Mouse (Mus musculus): ENCODE results near the gene Il31ra. TPM values are rescaled to one million over a fixed set of nuclear protein-coding genes. Genes with fewer than 3 reads are reported as not detected.
"Not testable (repeated sequence)": the region's sequence is repeated elsewhere in the genome, so short reads cannot be mapped to it uniquely, and the experiment has no call there.

The Il31ra gene
- total RNA-seq (2021), result under 1 TPM; 0.21 to 0.41 TPM
- long read RNA-seq, experiment 1, result 0 reads
- long read RNA-seq, experiment 2, result 0 reads

DNA sequence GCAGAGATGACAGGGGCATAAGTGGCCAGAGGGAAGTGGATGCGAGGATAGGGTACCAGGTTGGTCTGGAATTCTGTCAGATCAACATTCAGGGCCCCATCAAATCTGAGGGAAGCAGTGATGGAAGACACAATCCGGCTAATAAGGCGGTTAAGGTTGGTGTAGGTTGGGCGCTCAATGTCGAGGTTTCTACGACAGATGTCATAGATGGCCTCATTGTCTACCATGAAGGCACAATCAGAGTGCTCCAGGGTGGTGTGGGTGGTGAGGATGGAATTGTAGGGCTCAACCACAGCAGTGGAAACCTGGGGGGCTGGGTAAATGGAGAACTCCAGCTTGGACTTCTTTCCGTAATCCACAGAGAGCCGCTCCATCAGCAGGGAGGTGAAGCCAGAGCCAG is at the start of gene Il31ra:
TSS of gene Il31ra (minus strand) at position 101 of the 400 bp plus-strand sequence.
- intact Hi-C loops (cut with DNase I); H3K27ac ChIP-seq; DNase-seq (ENCODE audit: extremely low spot score in 1 of 2, low spot score in 2 of 2); H3K4me3 ChIP-seq: not testable (repeated sequence)

- Histone ChIP-seq H3K4me3 (no peak overlapping the region), H3K27ac (no peak overlapping the region)
- DNase-seq (ENCODE audit: extremely low spot score in 1 of 2, low spot score in 2 of 2), result no peak
- intact Hi-C loops (cut with DNase I), result no loop called here
- TF ChIP-seq CTCF (IDR thresholded peaks at IDR 0.05), result no peak
Measured at GRCm38 (mm10) chr13:112642897-112643296, 48.7 kb upstream of the Il31ra start.

DNA sequence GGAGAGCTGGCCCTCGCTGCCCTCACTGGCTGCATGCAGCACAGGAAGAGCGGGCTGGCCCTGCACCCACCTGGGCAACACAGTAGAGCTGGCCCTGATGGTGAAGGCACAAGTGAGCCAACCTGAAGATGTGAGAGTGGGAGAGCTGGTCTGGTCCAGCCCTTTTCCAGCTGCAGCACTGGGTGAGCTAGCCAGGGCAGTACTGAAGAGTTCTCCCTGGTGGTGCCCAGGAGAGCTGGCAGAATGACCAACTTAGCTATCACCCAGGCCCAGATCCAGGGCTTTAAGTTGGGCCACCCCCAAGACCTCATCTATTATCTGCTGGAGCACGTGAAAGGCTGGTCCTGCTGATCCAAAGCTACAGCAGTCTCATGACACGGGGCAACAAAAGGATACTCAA is 45.0 kb upstream of the Il31ra start:
- intact Hi-C loops (cut with DNase I), result no loop called here
- DNase-seq (ENCODE audit: extremely low spot score in 1 of 2, low spot score in 2 of 2), result no peak
- H3K4me3 ChIP-seq, result no peak overlapping the region
- no peak for TF ChIP-seq CTCF (IDR thresholded peaks at IDR 0.05)
- no peak overlapping the region for H3K27ac ChIP-seq

GRCm38 (mm10) chr13:112636498-112636897 is 42.3 kb upstream of the Il31ra start:
- DNase-seq (ENCODE audit: extremely low spot score in 1 of 2, low spot score in 2 of 2), result no peak
- H3K27ac ChIP-seq, result no peak overlapping the region
- no peak overlapping the region for H3K4me3 ChIP-seq
- no peak for TF ChIP-seq CTCF (IDR thresholded peaks at IDR 0.05)
- intact Hi-C loops (cut with DNase I), result no loop called here

GRCm38 (mm10) chr13:112635174-112635837 is 41.1 kb upstream of the Il31ra start:
- H3K27ac ChIP-seq, result no peak overlapping the region
- no peak for TF ChIP-seq CTCF (IDR thresholded peaks at IDR 0.05)
- no peak overlapping the region for H3K4me3 ChIP-seq
- intact Hi-C loops (cut with DNase I), result no loop called here
- no peak for DNase-seq (ENCODE audit: extremely low spot score in 1 of 2, low spot score in 2 of 2)

- intact Hi-C loops (cut with DNase I), result no loop called here
- no peak for TF ChIP-seq CTCF (IDR thresholded peaks at IDR 0.05)
- DNase-seq (ENCODE audit: extremely low spot score in 1 of 2, low spot score in 2 of 2), result no peak
- H3K4me3 ChIP-seq, result no peak overlapping the region
- H3K27ac ChIP-seq, result no peak overlapping the region
Measured at GRCm38 (mm10) chr13:112625566-112625965, 31.4 kb upstream of the Il31ra start.

DNA sequence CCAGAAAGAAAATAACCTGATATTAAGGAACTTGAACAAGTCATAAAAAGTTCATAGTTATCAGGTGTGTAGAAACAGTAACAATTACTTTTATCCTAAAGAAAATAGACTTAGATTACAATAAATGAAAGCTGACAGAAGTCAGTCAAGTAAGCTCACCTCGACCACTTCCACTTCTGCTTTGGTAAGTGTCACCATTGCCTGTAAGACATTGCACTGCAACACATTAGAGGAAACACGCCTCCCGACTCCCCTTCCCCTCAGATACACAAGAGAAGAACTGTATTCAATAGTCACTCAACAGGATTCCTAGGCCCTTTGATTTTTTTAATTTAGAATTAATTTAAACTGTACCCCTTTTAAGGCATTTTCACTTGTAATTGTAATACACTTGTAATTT is 30.5 kb upstream of the Il31ra start:
- Histone ChIP-seq H3K4me3 (no peak overlapping the region), H3K27ac (no peak overlapping the region)
- no peak for DNase-seq (ENCODE audit: extremely low spot score in 1 of 2, low spot score in 2 of 2)
- intact Hi-C loops (cut with DNase I), result no loop called here
- TF ChIP-seq CTCF (IDR thresholded peaks at IDR 0.05), result no peak

- no peak for TF ChIP-seq CTCF (IDR thresholded peaks at IDR 0.05)
- H3K27ac ChIP-seq, result no peak overlapping the region
- DNase-seq (ENCODE audit: extremely low spot score in 1 of 2, low spot score in 2 of 2), result no peak
- intact Hi-C loops (cut with DNase I), result no loop called here
- H3K4me3 ChIP-seq, result no peak overlapping the region
Measured at GRCm38 (mm10) chr13:112623656-112624055, 29.5 kb upstream of the Il31ra start.

- H3K27ac ChIP-seq, result no peak overlapping the region
- TF ChIP-seq CTCF (IDR thresholded peaks at IDR 0.05), result peak; percentile 5; the same call in 1 of the 2 replicates
- intact Hi-C loops (cut with DNase I), result no loop called here
Measured at GRCm38 (mm10) chr13:112621592-112621991, 27.4 kb upstream of the Il31ra start.

GRCm38 (mm10) chr13:112608606-112609005 is 14.4 kb upstream of the Il31ra start:
- H3K4me3 ChIP-seq, result no peak overlapping the region

More at GRCm38 (mm10) chr13:112621592-112621991, 27.4 kb upstream of the Il31ra start:
- H3K4me3 ChIP-seq, result no peak overlapping the region
- DNase-seq (ENCODE audit: extremely low spot score in 1 of 2, low spot score in 2 of 2), result no peak

DNA sequence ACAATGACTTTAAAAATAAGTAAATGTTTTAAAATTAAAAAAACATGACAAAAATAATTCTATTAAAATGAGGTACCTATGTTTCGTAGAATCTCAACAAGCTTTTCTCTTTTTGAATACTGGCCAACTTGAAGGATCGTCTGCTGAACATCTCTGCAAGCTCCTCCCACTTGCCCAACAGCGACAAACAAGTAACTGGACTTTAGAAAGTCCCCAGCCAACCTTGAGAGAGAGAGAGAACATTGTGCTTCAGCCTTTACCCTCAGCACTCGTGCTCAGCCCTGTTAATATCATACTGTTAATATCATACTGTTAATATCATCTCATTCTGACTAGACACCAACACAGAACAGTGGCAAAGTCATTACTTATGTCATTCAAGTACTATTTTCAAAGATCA is 10.3 kb upstream of the Il31ra start:
- Histone ChIP-seq H3K4me3 (no peak overlapping the region), H3K27ac (no peak overlapping the region)
- DNase-seq (ENCODE audit: extremely low spot score in 1 of 2, low spot score in 2 of 2), result no peak
- intact Hi-C loops (cut with DNase I), result no loop called here
- no peak for TF ChIP-seq CTCF (IDR thresholded peaks at IDR 0.05)

More at GRCm38 (mm10) chr13:112608606-112609005, 14.4 kb upstream of the Il31ra start:
- H3K27ac ChIP-seq, result no peak overlapping the region
- intact Hi-C loops (cut with DNase I), result no loop called here
- TF ChIP-seq CTCF (IDR thresholded peaks at IDR 0.05), result no peak
- DNase-seq (ENCODE audit: extremely low spot score in 1 of 2, low spot score in 2 of 2), result no peak

DNA sequence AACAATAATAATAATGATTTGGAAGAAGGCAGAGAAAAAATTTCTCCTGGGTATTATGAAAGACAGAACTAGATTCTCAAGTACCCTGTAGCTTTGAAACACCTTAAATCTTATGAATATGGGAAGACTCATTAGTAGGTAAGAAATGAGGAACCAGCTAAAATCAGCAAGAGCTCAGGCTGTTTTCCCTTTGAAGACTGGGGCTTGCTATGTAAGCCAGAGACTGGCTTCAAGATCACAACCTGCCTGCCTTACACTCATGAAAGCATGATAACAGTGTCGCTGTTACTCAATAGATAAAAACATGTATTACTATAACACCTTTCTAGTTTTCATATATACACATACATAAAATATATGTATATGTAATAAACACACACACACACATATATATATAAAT is 9.7 kb upstream of the Il31ra start:
- no peak for TF ChIP-seq CTCF (IDR thresholded peaks at IDR 0.05)
- intact Hi-C loops (cut with DNase I), result no loop called here
- Histone ChIP-seq H3K4me3 (no peak overlapping the region), H3K27ac (no peak overlapping the region)
- DNase-seq (ENCODE audit: extremely low spot score in 1 of 2, low spot score in 2 of 2), result no peak

GRCm38 (mm10) chr13:112602607-112603006 is 8.4 kb upstream of the Il31ra start:
- DNase-seq (ENCODE audit: extremely low spot score in 1 of 2, low spot score in 2 of 2), result no peak
- intact Hi-C loops (cut with DNase I), result no loop called here

More at GRCm38 (mm10) chr13:112602607-112603006, 8.4 kb upstream of the Il31ra start:
- H3K4me3 ChIP-seq, result no peak overlapping the region
- no peak for TF ChIP-seq CTCF (IDR thresholded peaks at IDR 0.05)
- no peak overlapping the region for H3K27ac ChIP-seq
